Mouse (Mus musculus): ENCODE measurements around the gene Cyp4x1.
"Not testable (repeated sequence)": the region's sequence is repeated elsewhere in the genome, so short reads cannot be mapped to it uniquely, and the experiment has no call there.

The Cyp4x1 gene

DNA sequence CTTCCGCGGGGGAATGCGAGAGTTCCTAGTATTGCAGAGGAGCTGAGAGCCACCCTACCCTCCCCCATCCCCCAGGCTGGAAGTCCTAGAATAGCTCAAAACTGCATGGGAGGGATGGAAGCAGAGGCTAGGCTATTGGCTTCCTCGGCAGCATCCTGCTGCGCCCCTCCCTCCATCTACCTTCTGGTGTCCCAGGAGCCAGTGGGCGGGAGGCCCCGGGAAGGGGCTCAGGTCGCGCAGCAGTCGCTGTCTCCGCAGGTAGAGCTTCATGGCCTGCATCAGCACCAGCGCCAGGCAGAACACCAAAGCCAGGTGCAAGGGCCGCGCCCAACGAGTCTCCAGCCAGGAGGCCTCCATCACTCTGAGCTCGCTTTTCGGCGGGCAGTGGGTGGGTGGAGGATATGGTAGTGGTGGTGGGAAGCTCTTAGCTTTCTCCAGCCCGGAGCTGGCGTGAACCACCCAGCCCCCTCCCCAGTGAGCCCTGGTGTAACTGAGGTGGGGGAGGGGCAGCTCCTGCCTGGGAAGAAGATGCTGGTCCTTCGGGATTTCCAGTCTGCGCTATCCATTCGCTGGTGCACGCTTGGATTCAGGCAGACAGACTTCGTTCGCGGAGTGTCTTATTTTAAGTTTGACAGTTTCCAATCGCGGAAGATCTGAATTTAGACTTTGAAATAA lies at the start of gene Cyp4x1:
TSS of gene Cyp4x1 (minus strand) at position 661 of the 675 bp plus-strand sequence.
- no peak for DNase-seq

DNA sequence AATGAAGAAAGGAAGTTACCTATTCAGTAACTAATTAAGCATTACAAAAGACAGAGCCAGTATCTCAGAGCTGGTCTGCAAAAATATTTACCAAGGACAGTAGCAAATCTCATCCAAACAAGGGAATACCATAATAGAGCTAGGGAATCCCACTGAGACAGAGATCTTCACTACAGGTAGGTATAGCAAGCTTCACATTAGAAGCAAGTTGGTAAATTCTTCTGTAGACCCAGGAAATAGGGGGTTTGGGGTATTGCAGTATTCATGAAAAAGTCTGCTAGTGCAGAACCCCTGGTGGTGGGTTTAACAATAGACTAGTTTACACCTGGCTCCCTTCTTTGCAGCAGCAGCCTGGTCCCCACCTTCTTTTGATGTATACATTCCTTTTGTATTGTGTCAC lies 42.1 kb upstream of the Cyp4x1 start:
- not testable (repeated sequence) for DNase-seq

DNA sequence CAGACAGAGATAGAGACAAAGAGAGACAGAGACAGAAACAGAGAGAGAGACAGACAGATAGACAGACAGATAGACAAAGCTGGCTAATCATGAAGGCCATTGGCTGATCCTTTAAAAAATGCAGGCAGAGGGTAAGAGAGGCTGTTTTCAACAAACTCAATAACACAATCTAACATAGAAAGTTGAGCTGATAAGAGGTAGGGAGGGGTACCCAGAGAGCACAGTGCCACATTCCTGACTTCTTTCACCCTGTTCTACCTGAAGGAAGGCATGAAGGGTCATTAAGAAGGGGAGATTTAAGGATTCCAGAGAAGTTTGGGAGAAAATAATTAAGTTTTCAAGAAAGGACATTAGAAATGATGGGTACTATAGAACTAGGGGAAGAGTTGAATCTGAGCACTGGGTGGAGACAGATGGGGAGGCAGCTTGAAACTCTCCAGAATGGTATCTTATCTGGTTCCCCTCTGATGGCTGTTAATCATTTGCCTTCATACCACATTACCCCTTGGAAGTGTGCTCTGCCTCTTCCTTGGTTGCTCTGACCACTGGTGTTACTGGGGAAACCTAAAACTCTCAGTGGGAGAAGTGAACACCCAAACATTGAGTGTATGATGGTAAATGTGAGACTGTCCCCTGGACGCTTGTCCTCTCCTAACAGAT lies 40.7 kb upstream of the Cyp4x1 start:
- no peak for DNase-seq

DNA sequence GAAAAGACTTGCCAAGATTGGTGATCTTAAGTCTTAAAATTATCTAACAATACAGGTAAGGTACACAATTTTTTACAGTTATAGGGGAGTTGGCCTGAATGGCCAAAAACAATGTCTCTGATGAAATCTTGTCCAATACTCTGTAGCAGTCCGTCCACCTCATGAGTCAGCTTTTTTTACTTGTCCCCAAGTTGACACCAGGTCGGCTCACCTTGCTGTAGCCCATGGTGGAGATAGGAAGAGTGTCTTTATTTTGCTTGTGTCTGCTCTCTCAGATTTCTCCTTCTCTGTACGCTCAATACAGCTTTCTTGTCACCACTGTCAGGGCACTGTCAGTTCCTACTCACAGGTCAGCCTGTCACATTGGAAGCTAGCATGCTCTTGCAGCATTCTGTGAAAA lies 24.9 kb upstream of the Cyp4x1 start:
- not testable (repeated sequence) for DNase-seq

DNA sequence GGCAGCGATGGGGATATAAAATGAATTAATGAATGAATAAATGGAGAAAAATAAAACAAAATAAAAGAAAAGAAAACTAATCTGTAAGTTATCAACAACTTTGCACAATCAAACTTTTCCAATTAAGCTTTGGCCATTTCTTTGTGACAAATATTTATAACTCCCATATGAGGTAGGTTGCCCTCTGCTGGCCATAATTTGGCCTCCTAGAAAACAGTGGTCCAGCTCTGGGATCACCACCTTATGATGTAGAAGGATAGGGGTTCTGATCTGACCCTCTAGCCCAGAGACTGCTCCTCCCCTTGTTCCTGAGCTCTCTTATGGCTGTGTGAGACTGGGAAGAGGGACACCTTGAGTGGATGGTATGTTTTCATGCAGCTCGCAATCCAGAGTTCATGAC lies 20.6 kb upstream of the Cyp4x1 start:
- no peak for DNase-seq

DNA sequence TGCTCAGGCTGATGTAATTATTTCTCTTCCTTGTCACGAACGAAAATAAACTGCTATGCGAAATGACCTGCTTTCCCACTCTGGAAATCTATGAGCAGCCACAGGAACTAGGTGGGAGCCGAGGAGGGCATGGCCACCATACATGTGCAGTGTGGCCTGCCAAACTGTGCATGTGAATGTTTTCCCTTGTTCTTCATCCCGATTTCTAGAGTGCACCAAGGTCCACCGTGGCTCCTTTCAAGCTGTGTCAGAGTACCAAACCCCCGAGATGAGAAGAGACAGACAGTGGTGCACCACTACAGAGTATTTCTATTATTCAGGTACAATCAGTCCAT lies 182 bp upstream of the Cyp4x1 start:
- no peak for DNase-seq

DNA sequence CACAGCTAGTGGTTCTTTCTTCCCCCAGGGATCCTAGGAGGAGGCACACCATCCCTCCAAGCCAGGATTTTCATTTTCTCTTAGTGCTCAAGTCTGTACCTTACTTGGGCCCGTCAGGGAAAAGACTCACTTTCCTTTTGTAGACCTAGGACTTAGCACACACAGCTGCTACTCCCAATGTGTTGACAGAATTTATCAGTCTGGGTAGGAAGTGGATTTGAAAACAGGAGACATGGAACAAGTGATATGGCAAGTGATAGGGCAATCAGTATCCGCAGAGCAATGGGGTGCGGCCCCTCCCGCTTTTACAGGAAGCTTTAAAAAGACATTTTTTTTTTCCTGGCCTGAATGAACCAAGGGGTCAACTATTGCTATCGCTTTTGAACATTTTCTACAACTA lies 996 bp downstream of the Cyp4x1 start:
- no peak for DNase-seq

DNA sequence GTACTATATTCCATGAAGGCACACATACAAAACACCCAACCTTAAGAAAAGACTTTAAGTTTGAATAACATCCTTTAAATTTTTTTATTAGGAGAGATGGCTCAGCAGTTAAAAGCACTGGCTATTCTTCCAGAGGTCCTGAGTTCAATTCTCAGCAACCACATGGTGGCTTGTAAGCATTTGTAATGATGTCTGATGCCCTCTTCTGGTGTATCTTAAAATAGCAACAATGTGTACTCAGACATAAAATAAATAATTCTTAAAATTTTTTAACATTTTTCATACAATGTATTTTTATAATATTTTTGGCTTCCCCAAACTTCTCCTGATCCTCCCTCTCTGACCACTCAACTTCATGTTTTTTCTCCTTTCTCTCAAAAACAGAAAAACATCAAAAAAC lies 9.4 kb downstream of the Cyp4x1 start:
- DNase-seq: no peak

DNA sequence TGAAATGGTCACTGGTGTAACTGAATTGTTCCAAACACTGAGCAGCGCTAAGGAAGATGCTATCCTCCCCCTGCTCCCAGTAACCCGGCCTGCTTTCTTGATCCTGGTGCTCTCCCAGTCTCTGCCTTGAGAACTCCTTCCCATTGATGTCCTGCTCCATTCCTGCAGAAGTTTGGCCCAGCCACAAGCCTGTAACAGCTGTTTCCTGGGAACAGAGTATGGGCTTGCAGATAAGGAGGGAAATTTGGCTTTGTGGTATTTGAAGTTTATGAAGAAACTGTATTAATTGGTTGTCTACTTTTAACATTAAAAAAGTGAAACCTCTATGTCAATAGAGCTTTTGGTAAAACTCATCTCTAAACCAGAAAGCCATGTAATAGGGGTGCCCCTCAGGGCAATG lies 10.6 kb downstream of the Cyp4x1 start:
- DNase-seq: no peak

DNA sequence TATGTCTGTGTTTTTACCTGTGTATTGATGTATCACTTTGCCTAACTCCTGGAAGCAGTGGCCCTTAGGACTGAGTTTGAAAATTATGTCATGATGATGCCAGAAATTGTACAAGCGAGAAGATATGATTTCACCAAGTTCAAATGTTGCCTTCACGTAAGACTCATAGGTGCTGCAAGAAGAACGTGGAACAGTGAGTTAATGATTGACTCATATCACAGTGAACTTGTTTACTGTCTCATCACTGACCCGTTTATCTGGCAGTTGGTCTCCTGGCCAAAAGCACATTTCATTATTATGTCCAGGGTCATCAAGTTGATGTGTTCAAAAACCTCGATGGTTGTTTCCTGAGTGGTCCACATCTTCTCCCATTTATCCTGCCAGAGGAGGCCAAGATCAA lies 12.5 kb downstream of the Cyp4x1 start:
- no peak for DNase-seq

DNA sequence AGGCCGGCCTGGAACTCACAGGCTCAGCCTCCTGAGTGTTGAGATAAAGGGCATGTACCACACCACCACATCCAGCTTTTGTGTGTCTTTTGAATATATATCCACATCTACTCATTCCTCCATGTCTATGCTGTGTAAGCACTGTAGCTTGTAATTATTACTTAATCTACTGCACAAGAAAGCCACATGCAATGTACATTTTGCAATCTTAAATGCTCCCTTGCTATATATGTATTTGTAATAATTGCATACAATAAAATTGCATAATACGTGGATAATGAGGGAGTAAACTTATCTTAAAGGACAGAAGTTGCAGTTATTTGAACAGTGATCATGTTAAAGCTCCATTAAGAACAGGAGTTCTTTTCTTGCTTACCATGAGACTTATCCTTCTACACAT lies 12.9 kb downstream of the Cyp4x1 start:
- no peak for DNase-seq

DNA sequence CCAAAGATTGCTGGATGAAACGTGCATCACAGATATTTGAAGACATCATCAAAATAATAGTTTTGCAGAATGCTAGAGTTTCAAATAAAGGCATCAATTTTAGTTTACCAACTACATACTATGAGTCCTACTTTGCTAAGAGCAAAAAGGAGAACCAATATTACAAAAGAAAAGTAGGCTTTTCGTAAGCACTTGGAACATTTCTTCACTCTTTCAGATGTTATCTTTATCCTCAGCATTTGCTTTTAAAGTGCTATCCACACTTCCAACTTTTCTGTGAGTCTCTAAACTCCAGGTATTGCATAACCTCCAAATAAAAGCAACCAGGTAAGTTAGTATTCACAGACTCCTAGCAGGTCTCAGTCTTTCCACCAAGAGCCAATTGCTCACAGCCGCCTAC lies 14.4 kb downstream of the Cyp4x1 start:
- DNase-seq: no peak

DNA sequence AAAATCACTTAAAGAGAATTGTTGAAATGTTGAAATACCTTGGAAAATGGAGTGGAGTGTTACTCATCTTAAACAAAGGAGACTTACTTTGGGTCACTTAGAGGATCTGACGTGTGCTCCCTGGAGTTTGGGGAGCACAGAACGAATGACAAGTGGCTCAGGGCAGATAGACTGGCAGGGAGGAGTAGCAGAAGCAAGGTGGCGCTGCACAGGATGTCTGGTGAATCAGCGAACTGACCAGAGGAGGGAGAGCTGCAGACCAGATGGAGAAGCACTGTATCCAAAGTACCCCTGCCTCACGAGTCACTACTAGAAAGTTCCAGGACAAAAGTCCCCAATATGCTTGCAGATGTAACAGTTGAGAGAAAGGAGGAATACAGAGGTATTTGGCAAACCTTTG lies 20.8 kb downstream of the Cyp4x1 start:
- DNase-seq: no peak

DNA sequence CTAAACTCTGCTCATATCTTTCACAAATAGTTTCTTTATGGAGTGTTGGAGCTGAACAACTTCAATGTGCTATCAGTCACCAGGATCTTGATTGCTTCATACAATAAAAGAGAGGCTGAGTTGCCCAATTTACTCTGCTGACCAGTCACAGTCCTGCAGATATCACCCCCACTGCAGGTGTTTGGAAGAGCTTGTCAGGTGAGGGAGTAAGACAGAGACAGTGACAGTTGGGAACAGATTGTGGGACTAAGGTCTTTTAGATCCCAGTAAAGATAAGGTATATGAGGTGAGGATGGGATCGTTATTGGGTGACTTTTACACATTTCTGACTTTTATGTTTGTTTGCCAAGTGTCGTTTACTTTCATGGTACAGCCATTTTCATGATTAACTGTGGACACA lies 22.9 kb downstream of the Cyp4x1 start:
- no peak for DNase-seq

DNA sequence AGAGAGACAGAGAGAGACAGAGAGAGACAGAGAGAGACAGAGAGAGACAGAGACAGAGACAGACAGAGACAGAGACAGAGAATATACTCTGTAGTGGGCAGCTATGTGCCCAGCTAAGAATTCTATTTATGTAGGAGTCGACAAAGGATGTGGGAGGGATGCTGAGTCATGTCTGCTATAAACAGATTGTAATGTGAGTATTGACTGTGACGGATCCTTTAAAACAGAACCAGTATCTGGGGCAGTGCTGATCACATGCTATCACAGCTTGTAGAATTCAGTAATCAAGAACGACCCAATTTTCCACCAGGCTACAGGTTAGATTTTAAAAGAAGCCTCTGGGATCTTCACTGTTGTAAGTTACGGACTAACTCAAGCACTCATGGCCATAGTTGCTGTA lies 30.6 kb downstream of the Cyp4x1 start:
- no peak for DNase-seq

DNA sequence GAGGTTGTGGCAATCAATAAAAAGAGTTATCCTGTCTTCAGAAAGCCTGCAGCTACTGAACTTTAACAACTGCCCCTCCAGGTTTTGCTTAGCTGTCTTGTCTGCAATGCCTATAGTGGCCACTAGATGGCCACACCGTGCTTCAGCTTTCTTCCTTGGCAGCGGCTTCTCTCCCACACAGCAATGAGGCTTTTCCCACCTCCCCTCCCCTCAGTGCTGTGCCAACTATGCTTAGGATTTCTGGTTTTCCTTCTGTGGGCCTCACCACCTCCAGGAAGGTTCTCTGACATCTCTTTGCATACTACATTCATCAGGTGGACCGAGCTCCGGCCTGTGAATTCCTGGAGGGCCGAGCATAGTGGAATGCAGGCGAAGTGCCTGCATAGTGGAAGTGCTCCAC lies 32.4 kb downstream of the Cyp4x1 start:
- peak; percentile 37 for DNase-seq

DNA sequence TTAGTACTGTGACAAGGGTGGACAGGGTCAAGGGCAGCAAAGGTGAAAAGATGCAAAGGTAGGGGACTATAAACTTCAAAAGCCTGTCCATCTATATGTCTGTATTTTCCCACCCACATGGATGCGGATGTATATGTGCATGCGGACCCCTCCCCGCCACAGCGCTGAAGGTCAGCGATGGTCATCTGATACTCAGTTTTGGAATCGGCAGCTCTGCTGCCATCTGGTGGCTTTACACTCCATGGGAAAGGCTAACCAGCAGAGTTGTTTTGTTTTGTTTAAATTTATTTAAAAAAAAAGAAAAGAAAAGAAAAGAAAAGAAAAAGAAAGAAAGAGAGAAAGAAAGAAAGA lies 37.0 kb downstream of the Cyp4x1 start:
- no peak for DNase-seq

DNA sequence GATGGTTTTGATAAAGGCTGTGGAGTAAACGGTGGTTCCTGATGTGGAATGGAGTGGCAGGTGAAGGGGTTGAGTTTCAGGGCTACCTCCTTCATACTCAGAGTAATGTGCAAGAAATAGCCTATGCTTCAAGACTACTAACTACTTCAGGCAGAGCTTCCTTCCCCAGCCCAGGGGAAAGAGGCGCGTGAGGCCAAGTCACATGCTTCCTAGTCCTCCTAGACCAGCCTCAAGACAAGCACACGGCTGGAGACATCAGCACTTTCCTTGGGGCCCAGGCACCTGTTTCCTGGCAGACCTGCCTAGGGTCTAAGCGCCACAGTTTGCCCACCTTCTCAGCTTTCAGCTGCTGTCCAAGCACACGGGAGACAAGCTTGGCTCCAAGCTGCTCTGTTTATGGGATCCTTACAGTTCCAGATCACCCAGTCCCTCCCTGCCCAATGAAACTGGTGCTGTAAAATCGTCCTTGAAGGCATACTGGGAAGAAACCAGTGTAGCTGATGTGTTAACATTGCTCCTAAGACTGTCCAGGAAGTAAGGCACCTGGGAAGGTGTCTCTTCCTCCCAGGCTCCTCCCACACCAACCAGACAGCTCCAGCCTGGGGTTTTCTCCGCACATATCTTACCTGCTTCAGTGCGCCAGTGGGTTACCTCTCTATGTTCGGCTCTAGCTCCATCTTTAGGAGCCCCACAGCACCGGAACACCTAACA lies 37.5 kb downstream of the Cyp4x1 start:
- no peak for DNase-seq

DNA sequence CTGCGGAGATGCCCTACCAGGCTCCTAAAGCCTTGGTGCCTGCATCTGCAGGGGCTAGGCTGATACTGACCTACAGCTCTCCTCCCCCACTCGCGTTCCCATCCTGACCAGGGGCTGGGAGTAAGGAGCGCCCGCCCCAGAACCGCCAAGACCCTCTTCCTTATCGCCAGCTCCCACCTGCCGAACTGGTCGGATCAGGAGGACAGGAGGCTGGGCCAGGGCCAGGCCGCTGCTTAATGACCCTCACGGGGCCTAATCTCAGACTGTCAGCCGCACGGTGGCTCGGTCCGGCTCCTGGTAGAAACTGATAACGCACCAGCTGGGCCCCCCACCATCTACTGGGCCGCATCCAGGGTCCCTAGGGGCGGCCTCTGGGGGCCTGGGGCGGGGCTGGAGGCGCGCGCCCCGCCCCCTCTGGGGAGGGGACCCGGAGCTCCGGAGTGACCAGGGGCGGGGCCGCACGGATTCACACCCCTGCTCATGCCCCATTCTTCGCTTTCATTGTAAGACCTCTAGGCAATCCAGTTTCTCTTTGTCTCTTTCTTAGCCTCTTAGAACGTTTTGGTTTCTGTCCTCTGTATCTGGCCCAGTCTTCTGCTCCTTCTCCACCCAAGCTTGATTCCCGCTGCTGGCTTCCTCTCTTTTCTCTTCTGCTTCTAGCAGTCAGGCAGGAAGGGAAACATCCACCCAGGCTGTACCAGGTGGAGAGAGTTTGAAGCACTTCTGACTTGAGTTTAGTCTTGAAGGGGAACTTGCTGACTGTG lies 38.2 kb downstream of the Cyp4x1 start:
- DNase-seq: no peak

DNA sequence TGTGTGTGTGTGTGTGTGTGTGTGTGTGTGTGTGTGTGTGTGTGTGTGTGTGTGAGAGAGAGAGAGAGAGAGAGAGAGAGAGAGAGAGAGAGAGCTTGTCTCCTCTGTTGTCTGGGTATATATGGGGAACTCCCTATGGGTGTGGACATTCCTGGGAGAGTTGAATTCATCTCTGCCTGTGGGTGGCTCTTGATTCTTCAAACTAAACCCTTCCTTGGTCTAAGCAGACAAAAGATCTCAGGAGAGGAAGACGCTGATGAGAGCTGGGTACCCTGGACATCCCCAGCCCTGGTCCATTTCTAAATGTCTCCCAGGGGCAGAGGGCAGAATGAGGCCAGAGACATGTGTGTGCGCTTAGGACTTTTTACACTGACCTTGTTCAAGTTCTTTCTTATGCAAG lies 40.0 kb downstream of the Cyp4x1 start:
- no peak for DNase-seq

DNA sequence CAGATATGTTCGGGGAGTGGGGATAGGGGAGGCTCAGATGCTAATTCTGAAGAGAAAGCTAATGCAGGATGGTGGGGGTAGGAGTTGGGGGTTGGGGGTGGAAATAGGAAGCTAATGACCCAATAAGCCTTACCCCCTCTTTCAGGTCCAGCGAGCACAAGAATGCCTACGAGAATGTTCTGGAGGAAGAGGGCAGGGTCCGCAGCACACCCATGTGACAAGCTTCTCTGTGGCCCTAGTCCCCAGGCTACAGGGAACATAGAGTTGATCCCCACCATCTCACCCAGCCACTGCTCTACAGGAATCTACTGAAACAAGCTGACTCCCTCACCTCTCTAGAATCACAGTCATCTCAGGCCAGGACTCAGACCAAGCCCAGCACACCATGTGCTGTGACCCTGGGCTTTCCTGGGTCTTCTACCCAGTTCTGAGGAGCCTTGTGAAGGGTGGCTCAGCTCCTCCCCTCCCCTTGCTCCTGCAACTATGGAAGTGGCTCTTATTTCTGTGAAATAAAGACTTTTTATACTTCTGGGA lies 40.7 kb downstream of the Cyp4x1 start:
- no peak for DNase-seq

DNA sequence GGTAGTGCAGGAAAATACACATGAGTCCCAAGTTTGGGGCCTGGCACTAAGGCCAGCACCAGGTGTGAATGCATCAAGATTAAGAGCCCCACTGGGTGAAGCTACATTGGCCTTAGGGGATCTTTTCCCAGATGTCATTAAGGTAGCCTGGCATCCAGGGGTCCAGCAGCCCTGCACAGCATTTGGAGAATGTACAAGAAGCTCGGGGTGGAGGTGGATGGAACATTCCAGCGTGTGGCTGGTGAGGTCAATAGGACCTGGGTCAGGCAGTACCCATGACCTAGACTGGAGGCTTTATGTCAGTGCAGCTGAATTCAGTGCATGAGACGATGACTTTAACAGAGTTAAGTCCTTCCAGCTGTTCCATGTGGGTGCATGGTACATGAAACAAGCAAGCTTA lies 42.3 kb downstream of the Cyp4x1 start:
- no peak for DNase-seq

DNA sequence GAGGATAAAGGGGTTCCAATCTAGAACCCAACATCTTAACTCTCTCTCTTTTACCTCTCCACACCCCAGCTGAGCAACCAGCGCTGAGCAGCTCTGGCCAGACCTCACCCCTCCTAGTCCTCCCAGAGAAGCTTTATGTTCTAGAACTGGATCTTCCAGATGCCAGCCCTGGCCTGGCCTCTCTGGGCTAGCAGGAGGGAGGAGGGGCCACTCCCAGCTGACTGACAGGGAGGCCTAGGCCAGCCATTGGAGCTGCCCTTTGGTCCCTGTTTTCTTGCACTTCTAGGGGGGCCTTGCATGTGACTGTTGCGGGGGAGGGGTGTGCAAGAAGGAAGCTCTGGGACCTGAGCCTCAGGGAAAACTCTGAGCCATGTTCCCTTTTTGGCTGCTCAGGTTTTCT lies 43.5 kb downstream of the Cyp4x1 start:
- no peak for DNase-seq
